10 mouse cellular contexts compared by ENCODE assay signal in the genomic region with DNA sequence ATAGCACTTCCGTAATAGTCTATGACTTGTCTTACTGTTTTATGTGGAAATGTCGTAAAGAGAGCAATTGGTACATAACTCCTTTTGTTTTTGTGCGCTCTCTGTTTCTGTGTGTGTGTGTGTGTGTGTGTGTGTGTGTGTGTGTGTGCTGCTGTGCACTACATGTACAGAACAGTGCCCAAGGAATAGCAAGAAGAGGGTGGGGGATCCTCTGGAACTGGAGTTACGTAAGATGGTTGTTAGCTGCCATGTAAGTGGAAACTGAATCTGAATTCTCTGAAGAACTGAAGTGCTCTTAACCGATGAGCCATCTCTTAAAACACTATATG. TPM values are rescaled to one million over a fixed set of nuclear protein-coding genes. Genes with fewer than 3 reads are reported as not detected.
DNase-seq lines count a peak whose midpoint lies in the region; ATAC-seq lines count a peak whose summit lies in the region.
"Had no signal": no experiment of that assay in that cellular context is flagged by ENCODE, and none has a peak within 500 bp of the region (broad histone marks: within the 10 kb centered on the region; RNA-seq: fewer than 3 reads in every experiment).

No protein-coding gene starts in this region.

- peak overlapping the region; percentile 97; the same call in 1 of the 2 replicates for H3K27ac ChIP-seq in forebrain, embryonic 12.5 days
- H3K27ac ChIP-seq in forebrain, embryonic 16.5 days (ENCODE audit: low read length), result no peak overlapping the region
- H3K27ac ChIP-seq in hindbrain, embryonic 13.5 days, result peak overlapping the region; percentile 92
- peak overlapping the region; percentile 85 for H3K27ac ChIP-seq in midbrain, embryonic 12.5 days (replicated peaks)

- DNase-seq in CD4-positive helper T cell, adult 2 months (ENCODE audit: low read depth, low spot score), result peak; percentile 47
- no peak for DNase-seq in right cerebral cortex, postnatal 4 days
- no peak for DNase-seq in right cerebral cortex, adult 2 months (ENCODE audit: low spot score in 2 of 2)
- DNase-seq in kidney, adult 18-20 months, result no peak
- DNase-seq: kidney, postnatal 36 days had no signal

- H3K27me3 ChIP-seq in forebrain, embryonic 12.5 days, result no peaks in the 10 kb centered on the region
- H3K27me3 ChIP-seq in forebrain, embryonic 16.5 days (replicated peaks; ENCODE audit: control insufficient read depth, insufficient read depth, low read length), result no peaks in the 10 kb centered on the region
- H3K27me3 ChIP-seq in hindbrain, embryonic 13.5 days, result no peaks in the 10 kb centered on the region
- H3K27me3 ChIP-seq in midbrain, embryonic 12.5 days, result no peaks in the 10 kb centered on the region
- H3K27me3 ChIP-seq: neural tube, embryonic 12.5 days had no signal

- H3K36me3 ChIP-seq in forebrain, embryonic 12.5 days (replicated peaks), result no peaks in the 10 kb centered on the region
- no peaks in the 10 kb centered on the region for H3K36me3 ChIP-seq in forebrain, embryonic 16.5 days (ENCODE audit: control insufficient read depth, insufficient read depth)
- no peaks in the 10 kb centered on the region for H3K36me3 ChIP-seq in hindbrain, embryonic 13.5 days
- no peaks in the 10 kb centered on the region for H3K36me3 ChIP-seq in midbrain, embryonic 12.5 days
- H3K36me3 ChIP-seq: neural tube, embryonic 12.5 days had no signal

- H3K4me2 ChIP-seq in forebrain, embryonic 12.5 days, result no peak overlapping the region
- H3K4me2 ChIP-seq in forebrain, embryonic 16.5 days (ENCODE audit: low read length), result no peak overlapping the region
- H3K4me2 ChIP-seq in hindbrain, embryonic 13.5 days, result no peak overlapping the region
- no peak overlapping the region for H3K4me2 ChIP-seq in midbrain, embryonic 12.5 days (replicated peaks)

- H3K4me3 ChIP-seq in forebrain, embryonic 12.5 days (replicated peaks), result no peak overlapping the region
- H3K4me3 ChIP-seq in forebrain, embryonic 16.5 days (replicated peaks; ENCODE audit: low read length), result no peak overlapping the region
- H3K4me3 ChIP-seq in hindbrain, embryonic 13.5 days, result no peak overlapping the region
- no peak overlapping the region for H3K4me3 ChIP-seq in midbrain, embryonic 12.5 days

- no peak for ATAC-seq in forebrain, embryonic 12.5 days (ENCODE audit: low FRiP score)
- no peak for ATAC-seq in forebrain, embryonic 16.5 days
- ATAC-seq in hindbrain, embryonic 13.5 days (ENCODE audit: low FRiP score), result no peak
- no peak for ATAC-seq in midbrain, embryonic 12.5 days (ENCODE audit: low FRiP score, low read depth)

- H3K9ac ChIP-seq in forebrain, embryonic 12.5 days, result no peak overlapping the region
- no peak overlapping the region for H3K9ac ChIP-seq in forebrain, embryonic 16.5 days (replicated peaks; ENCODE audit: low read depth, low read length)
- no peak overlapping the region for H3K9ac ChIP-seq in hindbrain, embryonic 13.5 days
- H3K9ac ChIP-seq in midbrain, embryonic 12.5 days (replicated peaks), result no peak overlapping the region

- no peaks in the 10 kb centered on the region for H3K9me3 ChIP-seq in forebrain, embryonic 12.5 days
- H3K9me3 ChIP-seq in forebrain, embryonic 16.5 days (ENCODE audit: control insufficient read depth, low read length), result no peaks in the 10 kb centered on the region
- no peaks in the 10 kb centered on the region for H3K9me3 ChIP-seq in hindbrain, embryonic 13.5 days
- H3K9me3 ChIP-seq in midbrain, embryonic 12.5 days, result no peaks in the 10 kb centered on the region
- H3K9me3 ChIP-seq: neural tube, embryonic 12.5 days had no signal

- H3K4me1 ChIP-seq in forebrain, embryonic 12.5 days, result peaks cover 31% of the 10 kb centered on the region
- peaks cover 30% of the 10 kb centered on the region for H3K4me1 ChIP-seq in forebrain, embryonic 16.5 days (replicated peaks; ENCODE audit: control insufficient read depth, insufficient read depth, low read length)
- H3K4me1 ChIP-seq in hindbrain, embryonic 13.5 days (replicated peaks), result peaks cover 33% of the 10 kb centered on the region
- H3K4me1 ChIP-seq in midbrain, embryonic 12.5 days, result peaks cover 33% of the 10 kb centered on the region

- WGBS in forebrain, embryonic 12.5 days, result 88% methylated on average over 5 of the region's 5 CpGs
- WGBS in forebrain, embryonic 16.5 days, result 82% methylated on average over 5 of the region's 5 CpGs
- 90% methylated on average over 5 of the region's 5 CpGs for WGBS in hindbrain, embryonic 13.5 days
- WGBS in midbrain, embryonic 12.5 days, result 95% methylated on average over 5 of the region's 5 CpGs

RNA-seq across cellular contexts. Expression of gene Hmgcr, which starts 1.1 kb away (rescaled TPM):
- polyA plus RNA-seq in forebrain, embryonic 12.5 days (2016; fragmentation: Nextera tagmentation; extraction: Ambion mirVana), result 187 and 205 TPM in 2 replicates
- 205 and 222 TPM in 2 replicates for polyA plus RNA-seq in forebrain, embryonic 16.5 days (2015; fragmentation: Nextera tagmentation; extraction: Ambion mirVana)
- 158 and 160 TPM in 2 replicates for polyA plus RNA-seq in hindbrain, embryonic 13.5 days (2015; fragmentation: Nextera tagmentation; extraction: Ambion mirVana)
- polyA plus RNA-seq in midbrain, embryonic 12.5 days (2016; fragmentation: Nextera tagmentation; extraction: Ambion mirVana), result 229 TPM in 2 replicates
